Mouse (Mus musculus): Measurements from ENCODE around the gene Snrnp40.

Snrnp40 gene

DNA sequence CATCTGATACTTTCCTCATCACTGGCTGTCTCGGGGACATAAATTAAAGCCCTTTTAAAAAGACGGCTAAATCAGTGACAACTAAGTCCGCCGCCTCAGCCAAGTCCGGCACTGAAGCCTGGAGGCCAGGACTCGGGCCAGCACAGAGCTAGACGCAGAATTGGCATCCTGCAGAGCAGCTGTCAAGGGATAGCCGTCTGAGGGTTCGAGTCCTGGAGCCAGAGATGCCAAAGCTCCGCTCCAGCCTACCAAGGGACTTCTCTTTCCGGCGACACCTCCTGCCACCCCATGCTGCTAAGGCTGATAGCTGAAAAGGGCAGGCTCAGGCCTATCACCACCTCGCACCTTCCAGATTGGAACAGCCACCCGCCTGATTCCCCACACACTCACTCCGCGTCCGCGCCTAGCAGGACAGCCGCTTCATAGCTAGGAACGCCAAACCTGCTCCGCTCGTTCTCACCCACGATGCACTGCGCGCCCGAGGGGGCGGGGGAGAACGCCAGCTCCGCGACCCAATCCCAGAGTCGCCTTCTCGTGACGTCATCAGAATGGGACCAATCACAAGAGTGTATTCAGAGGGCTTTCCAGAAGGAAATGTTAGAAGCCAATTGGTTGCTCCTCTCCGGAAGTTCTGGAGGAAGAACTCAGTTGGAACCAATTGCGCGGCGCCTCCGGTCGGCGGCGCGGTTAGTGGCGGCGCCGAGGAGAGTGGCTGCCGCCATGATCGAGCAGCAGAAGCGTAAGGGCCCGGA, at the start of gene Snrnp40, which contains the start of gene Zcchc17:
TSS of gene Snrnp40 (plus strand) at position 647 of the 752 bp plus-strand sequence.
TSS of gene Zcchc17 (minus strand) at position 458 of the 752 bp plus-strand sequence.
- peak; percentile 98 to 99 for DNase-seq (ENCODE audit: low spot score in 2 of 2)

DNA sequence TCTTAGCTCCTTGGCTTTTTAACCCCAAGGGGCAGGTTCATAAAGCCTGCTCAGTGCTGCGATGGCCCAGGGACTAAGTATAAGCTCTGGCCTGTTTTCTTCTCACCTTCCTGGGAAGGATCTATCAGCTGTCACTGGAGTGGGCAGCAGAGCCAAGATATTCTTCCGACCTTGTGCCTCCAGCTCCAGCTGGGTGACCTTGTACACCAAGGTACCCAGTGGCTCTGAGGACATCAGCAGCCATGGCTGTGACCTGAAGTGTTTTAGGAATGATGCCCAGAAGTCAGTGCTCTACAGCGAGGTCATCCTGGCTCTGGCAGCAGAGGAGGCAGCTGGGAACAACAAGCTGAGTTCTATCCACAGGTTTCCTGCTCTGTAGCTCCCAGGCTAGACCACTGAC, 47.4 kb upstream of the Snrnp40 start:
- no peak for DNase-seq (ENCODE audit: low spot score in 2 of 2)

- DNase-seq (ENCODE audit: low spot score in 2 of 2): no peak
These were observed 46.4 kb upstream of the Snrnp40 start for GRCm38 (mm10) chr4:130313552-130313951.

DNA sequence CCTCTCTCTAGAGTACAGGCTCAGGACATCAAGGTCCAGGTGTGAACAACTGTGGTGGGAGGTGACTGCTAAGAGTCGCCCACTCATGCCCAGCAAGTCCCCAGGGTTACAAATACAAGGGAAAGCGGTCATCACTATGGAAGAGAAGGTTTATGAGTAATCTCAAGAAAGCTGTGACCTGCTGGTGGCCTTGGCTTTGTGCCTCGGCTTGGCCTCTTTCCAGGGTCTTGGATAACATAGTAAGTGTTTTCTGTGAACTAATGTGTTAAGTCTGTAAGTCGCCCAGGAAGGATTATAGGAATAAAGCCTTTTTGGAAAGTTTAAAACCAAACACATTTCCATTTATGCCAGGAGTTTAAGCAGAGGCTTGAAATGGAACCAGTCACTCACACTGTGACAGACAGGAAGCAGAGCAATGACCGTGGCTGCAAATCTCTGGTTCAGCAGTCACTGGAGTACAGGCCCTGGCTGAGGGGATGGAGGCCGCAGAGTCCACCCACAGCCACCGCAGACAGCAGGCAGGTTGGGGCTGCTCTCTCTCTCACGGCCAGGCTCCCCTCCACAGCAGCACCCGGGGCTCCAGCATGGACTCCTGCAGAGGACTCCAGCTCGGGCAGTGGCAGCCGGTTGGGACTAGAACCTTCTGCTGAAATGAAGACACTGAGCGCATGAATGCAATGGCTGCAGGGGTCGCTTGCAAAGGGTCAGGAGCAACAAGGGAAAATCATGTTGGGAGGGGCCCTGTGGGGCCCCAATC, 44.0 kb upstream of the Snrnp40 start:
- no peak for DNase-seq (ENCODE audit: low spot score in 2 of 2)

GRCm38 (mm10) chr4:130316691-130317090, 43.2 kb upstream of the Snrnp40 start:
- DNase-seq (ENCODE audit: low spot score in 2 of 2): no peak

DNA sequence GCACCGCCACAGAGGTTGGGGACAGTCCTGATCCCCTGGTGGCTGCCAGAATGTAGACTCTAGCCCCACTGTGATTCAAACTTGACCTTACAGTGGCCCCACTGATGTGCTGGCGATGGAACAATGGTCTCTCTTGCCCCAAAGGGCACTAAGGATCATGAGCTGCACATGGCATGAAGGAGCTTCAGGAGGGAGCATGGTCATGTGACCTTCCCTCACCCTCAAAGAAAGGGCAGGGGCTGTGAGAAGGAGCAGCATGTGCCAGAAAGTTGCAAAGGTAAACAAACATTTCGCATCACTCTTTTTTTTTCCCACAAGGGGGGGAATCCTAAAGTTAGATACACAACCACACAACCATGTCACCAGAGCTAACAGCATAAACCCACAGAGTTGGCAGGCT, 41.8 kb upstream of the Snrnp40 start:
- DNase-seq (ENCODE audit: low spot score in 2 of 2): no peak

- no peak for DNase-seq (ENCODE audit: low spot score in 2 of 2)
These were observed 40.4 kb upstream of the Snrnp40 start for GRCm38 (mm10) chr4:130319564-130319963.

GRCm38 (mm10) chr4:130321640-130322039, 38.3 kb upstream of the Snrnp40 start:
- DNase-seq (ENCODE audit: low spot score in 2 of 2): no peak

DNA sequence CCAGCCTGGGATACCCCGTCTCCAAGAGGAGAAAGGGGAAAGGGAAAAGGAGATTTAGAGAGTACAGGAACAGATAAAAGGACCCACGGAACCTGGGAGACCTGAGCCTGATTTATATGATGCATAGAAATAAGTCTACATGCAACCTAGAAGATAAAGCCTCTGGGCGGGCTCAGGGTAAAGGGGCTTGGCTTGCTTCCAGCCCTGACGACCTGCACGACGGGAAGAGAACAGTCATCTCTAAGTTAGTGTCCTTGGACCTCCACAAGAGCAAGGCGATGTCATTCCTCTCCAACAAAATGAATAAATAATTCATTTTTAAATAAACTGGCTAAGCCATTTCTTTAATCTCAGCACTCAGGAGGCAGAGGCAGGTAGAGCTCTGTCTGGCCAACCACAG, 37.4 kb upstream of the Snrnp40 start:
- DNase-seq (ENCODE audit: low spot score in 2 of 2): no peak

DNA sequence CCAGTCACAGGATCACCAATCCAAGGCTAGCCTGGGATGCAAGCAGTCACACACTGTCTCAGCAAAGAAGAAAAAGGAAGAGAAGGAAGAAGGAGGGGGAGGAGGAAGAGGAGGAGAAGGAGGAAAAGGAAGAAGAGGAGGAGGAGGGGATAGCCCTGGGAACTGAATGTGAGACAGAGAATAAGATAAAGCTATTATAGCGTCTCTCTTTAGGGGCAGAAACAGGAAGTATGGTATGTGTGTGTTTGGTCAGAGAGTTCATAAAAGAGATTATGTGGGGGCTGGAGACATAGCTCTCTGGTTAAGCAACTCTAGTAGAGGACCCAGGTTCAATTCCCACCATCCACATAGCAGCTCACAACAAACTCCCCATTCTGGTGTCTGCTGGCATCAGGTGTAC, 36.8 kb upstream of the Snrnp40 start:
- DNase-seq (ENCODE audit: low spot score in 2 of 2): no peak

GRCm38 (mm10) chr4:130323607-130324006, 36.3 kb upstream of the Snrnp40 start:
- no peak for DNase-seq (ENCODE audit: low spot score in 2 of 2)

- DNase-seq (ENCODE audit: low spot score in 2 of 2): no peak
These were observed 34.5 kb upstream of the Snrnp40 start for GRCm38 (mm10) chr4:130325446-130325845.

- DNase-seq (ENCODE audit: low spot score in 2 of 2): no peak
These were observed 32.6 kb upstream of the Snrnp40 start for GRCm38 (mm10) chr4:130327366-130327765.

- no peak for DNase-seq (ENCODE audit: low spot score in 2 of 2)
These were observed 24.1 kb upstream of the Snrnp40 start for GRCm38 (mm10) chr4:130335867-130336266.

DNA sequence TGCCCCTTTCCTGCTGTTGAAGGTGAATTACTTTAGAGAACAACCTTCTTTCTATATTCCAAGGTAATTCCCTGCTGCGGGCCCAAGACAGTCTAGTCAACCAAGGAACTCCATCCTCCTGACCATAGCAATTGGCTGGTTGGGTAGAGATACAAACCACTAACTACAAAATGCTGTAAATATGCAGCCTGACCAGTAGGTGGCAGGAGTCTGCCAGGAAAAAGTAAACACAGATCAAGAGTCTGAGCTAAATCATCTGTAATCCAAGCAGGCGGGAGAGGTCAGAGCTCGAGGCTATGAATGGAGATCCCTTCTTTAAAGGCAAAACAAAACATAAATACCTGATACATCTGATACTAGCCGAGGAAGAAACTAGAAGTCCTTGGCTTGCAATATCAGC, 18.2 kb upstream of the Snrnp40 start:
- peak; percentile 8 to 22 for DNase-seq (ENCODE audit: low spot score in 2 of 2)

GRCm38 (mm10) chr4:130349666-130350065, 10.3 kb upstream of the Snrnp40 start:
- DNase-seq (ENCODE audit: low spot score in 2 of 2): no peak

- DNase-seq (ENCODE audit: low spot score in 2 of 2): no peak
These were observed 9.1 kb upstream of the Snrnp40 start for GRCm38 (mm10) chr4:130350690-130351422.

- no peak for DNase-seq (ENCODE audit: low spot score in 2 of 2)
These were observed 7.3 kb upstream of the Snrnp40 start for GRCm38 (mm10) chr4:130352588-130352987.

- DNase-seq (ENCODE audit: low spot score in 2 of 2): no peak
These were observed 2.0 kb upstream of the Snrnp40 start for GRCm38 (mm10) chr4:130357946-130358345.

DNA sequence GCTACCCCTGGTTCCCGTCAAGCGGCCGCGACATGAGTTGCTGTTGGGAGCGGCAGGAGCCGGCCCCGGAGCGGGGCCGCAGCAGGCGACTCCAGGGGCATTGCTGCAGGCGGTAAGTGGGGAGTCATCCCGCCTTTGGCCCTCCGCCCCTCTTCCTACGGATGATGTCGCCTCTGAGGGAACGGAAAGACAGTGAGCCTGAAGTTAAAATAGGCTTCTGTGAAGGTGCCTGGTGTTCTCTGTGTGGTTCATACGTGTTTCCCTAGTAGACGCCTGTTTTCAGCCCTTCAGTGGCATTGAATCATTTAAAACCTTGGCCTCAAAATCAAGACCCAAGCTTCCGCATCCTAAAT, 282 bp downstream of the Snrnp40 start:
- DNase-seq (ENCODE audit: low spot score in 2 of 2): no peak

DNA sequence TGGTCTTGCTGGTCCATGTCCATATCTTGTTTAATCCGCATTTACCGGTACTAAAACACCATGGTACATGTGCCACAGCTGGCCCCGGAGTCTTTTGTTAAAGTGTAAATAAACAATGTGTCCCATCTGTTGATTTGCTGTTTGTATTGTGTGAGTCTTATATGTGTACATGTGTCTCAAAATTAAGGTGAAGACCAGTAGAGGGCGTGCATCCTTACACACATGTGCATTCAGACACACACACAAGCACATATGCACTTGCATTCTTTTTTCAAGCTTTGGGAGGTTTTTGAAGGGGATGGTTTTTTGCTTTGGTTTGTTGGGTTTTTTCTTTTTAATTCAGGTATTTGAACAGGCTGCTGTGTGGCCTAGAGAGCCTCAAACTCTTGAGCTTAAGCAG, 16.7 kb downstream of the Snrnp40 start:
- DNase-seq (ENCODE audit: low spot score in 2 of 2): no peak

DNA sequence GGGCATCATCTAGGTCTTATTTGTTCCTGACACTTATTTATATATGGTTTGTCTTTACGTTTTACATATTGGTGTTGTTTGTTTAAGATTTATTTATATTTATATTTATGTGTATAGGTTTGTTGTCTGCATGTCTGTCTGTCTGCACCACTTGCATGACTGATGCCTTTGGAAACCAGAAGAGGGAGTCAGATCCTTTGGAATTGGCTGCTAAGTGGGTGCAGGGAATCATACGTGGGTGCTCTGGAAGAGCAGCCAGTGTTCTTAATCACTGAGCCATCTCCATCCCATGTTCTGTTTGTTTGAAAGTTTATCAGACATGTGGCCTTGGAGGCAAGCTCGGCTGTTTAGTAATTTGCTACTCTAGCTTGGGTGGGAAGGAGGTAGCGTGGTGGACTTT, 17.6 kb downstream of the Snrnp40 start:
- no peak for DNase-seq (ENCODE audit: low spot score in 2 of 2)
